Mouse (Mus musculus): ENCODE measurements around the gene Natd1.

Natd1 gene

DNA sequence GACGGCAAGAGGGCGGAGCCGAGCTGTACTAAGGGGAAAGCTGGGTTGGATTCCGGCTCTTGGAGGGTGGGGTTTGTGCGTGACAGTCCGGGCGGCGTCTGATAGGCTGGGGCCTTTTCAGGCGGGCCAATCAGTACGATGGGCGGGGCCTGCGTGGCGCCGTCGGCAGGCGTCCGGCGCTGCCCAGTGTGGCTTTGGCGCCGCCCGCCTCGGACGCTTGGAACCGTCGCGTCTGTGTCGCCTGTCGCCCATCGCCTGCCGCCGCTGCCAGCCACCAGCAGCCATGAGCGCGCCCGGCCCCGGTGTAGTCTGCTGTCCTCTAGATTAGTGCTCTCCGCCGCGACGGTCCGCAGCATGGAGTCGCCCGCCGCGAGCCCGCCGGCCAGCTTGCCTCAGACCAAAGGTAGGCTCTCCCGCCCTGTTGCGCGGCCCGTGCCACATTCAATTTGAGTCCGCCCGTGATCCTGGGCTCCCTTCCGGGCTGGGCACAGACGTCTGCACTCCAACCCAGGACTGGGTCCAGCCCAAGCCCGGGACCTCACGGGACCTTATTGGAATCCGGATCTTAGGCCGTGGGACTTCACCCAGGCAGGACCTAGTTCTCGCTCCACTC is 17.4 kb upstream of the Natd1 start, which contains the start of gene Map2k3:
Gene Map2k3, plus strand, starts transcription at position 165 of the 613 bp plus-strand sequence.
- peak; percentile 97 for DNase-seq (ENCODE audit: low spot score in 2 of 2)

DNA sequence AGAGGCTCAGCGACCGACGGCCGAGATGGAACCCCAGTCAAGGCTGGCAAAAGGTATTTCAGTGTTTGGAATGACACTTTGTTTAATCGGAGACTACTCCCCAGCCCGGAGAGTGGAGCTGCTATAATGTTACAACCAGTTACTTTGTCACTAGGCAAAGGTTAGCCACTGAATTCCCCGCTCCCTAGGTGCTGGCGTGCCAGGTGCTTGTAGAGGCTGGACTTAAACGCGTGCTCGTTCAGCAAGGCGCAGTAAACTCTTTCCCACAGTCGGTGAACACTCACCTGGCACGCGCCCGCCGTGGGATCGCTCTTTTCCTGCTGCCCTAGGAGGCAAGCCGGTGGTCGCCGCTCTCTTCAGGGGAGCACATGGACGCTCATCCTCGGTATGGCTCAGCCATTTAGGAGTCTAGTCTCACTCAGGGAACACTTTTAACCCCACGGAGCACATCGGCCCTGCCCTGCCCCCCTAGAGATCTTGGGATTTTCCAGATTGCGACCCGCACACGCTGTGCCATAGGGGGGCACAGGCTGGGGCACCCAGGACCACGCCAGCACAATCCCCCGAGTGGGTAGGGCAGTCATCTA is 16.8 kb upstream of the Natd1 start:
- peak in 1 of 2 experiments; percentile 39 for DNase-seq (ENCODE audit: low spot score in 2 of 2)

DNA sequence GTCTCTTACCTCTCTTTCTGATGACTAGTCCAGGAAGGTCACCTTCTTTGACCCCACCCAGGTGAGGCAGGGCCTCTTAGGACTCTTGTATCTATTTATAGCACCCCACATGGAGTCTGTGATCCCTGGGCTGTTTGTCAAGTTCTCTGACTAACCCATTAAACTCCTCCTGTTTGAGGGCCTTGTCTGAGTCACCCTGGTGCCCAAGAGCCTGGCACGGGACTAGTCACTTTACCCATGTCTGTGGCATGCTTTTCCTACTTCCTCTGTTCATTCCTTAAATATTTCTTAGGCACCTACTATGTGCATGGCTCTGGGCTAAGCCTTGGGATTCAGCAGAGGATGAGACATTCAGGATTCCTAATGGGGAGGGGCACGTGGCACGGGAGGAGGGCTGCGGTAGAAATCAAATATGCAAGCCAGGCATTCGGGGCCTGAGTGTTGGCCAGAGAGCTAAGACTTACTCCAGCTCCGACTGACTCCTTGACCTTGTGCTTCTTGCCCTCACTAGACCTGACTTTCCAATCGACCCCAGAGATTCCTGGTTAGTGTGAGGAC is 16.3 kb upstream of the Natd1 start:
- DNase-seq (ENCODE audit: low spot score in 2 of 2): no peak

DNA sequence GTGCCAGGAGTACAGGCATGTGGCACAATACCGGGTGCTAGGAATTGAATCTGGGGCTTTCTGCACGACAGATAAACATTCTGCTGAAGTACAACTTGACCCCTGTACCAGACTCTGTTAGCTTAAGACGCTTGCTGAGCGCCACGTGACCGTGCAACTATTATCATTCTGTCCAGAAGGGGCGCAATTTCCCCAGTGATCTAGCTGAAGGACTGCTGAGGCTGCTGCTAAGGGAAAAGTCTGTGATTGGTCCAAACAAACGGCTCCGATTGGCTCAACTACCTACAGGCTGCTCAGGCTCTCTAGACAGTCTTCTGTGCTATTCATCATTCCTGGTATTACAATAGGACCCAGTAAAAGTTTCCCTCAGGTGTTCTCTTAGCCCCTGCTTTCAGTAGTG is 12.7 kb upstream of the Natd1 start:
- peak; percentile 94 for DNase-seq (ENCODE audit: low spot score in 2 of 2)

DNA sequence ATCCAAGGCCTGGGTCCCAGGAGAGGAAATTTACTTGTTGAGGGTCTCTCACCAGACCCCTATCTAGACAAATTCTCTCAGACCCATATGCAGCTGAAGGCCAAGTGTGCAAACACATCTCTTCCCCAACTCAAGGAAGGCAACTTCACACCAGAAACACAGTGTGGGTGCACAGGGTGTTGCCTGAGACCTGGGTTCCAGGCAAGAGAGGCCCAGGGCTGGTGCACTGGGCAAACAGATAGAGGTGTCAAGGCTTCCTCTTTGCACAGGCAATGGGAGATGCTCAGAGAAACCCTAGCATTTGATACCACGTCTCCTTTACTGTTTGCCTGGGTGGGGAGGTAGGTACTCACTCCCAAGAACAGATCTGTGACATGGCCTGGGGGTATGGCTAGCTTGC is 10.4 kb upstream of the Natd1 start:
- no peak for DNase-seq (ENCODE audit: low spot score in 2 of 2)

DNA sequence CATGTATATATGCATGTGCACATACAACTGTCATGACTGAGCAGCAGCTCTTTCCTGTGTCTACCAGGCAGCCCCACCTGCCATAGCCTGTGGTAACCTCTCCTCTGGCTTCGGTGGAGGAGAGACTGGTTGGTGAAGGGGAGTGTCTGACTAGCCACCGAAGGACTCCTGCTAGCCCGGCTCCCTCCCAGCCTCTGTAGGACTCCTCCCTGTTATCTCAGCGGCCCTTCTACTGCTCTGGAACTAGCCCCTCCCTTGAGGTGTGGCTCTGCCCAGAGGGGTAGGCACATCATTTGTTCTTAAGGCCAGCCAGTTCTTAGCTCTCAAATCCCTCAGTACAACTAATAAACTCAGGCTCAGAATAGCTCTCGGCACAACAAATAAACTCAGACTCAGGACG is 9.9 kb upstream of the Natd1 start:
- DNase-seq (ENCODE audit: low spot score in 2 of 2): no peak

DNA sequence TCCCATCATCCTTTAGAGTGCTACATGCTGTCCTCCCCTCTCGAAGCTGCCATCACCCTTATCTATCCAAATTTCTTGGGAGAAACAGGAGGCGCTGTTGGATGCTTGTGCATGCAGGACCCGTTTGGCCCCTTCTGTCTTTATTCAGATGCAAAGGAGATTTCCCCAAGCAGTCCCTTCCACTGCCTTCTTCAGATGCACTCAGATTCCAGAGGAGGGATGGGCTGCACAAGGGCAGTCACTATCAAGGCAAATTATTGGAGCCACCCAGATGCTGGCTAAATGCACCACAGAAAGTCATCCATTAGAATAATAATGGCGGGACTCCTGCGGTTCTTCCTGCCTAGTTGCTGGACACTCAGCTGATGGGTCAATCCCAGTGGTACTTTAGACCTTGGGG is 8.4 kb upstream of the Natd1 start:
- DNase-seq (ENCODE audit: low spot score in 2 of 2): no peak

DNA sequence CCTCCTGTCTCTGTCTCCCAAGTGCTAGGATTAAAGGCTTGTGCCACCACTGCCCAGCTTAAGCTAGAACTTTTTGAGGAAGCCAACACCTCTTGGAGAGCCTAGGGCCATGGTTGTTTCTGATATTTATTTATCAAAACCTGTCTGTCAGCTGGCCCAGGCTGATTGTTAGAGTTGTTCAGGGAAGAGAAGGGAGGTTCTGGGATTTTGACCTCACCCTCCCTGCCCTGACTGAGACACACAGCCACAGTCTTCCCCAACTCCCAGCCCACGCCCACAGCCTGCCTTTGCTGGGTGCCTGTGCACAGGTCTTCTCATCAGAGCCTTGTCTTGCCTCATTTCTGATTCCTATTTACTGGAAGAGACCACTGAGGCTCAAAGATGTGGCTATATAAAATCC is 7.6 kb upstream of the Natd1 start:
- DNase-seq (ENCODE audit: low spot score in 2 of 2): no peak

DNA sequence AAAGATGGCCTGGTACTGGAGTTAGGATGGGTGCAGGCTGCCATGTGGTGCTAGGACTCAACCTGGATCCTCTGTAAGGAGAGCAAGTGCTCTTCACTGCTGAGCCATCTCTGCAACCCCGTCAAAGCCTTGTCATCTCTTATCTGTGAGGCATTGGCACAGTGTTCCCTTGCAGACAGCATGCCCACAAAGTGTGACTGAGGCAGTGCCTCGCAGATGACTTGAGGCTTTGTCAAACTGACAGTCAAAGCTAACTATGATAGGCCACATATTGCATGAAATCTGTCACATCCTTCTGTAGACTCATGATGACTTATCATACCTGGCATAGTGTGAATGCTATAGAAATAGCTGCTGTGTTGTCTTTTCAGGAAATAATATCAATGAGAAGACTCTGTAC is 5.5 kb upstream of the Natd1 start:
- DNase-seq (ENCODE audit: low spot score in 2 of 2): no peak

DNA sequence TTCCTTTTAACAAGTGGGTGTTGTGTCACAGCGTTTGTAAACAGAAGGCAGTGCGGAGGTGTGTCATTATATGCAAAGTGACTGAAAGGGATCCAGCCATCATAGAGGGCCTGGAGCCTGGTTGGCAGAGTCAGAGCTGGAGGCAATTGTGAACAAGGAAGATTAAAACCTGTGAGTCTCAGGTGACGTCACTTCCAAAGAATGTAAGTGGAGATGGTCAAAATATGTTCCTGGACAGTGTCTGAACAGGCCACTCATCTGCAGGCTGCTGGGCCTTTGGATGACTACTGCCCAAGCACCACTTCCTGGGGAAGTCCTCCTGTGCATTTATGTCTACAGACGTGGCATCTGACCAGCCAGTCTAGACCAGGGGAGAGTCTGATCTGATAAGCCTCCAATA is 651 bp upstream of the Natd1 start:
- DNase-seq (ENCODE audit: low spot score in 2 of 2): peak in 1 of 2 experiments; percentile 15

DNA sequence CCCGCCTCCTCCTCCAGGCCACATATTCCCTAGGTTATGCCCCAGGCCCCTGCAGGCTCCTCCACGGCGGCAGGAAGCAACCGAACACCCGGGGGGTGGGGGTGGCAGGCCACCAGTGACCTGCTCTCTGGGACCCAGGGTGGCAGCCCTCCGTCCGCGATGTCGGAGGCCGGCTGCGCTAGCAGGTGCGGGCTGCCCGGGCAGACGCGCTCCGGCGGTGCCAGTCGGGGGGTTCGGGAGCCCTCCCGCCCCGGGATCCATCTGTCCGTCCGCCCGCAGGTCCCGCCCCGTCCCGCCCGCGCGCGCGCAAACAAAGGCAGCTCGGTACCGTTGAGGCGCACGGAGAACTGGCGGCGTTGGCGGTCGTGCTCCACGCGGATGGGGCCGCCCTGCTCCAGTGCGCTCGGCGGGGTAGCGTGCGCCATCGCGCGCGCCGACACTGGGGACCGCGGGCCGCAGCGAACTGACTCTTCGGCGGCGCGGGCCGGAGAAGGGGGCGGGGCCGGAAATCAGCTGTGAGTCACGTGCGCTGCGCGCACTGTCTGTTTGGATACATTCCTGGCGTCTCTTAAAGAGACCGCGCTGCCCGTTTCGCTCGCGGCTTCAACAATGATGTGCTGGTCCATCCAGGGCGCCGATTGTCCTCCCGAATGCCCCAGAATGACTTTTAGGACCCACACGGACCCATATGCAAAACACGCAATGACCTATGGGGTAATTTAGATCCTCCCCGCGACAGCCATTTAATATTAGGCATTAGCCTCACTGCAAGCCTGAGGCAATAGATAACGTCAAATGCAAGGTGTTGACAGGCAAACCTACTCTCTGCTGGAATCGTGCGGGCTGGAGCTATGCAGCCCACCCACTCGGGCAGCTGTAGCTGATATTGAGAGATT is 1.0 kb downstream of the Natd1 start:
- DNase-seq (ENCODE audit: low spot score in 2 of 2): peak; percentile 94 to 95

DNA sequence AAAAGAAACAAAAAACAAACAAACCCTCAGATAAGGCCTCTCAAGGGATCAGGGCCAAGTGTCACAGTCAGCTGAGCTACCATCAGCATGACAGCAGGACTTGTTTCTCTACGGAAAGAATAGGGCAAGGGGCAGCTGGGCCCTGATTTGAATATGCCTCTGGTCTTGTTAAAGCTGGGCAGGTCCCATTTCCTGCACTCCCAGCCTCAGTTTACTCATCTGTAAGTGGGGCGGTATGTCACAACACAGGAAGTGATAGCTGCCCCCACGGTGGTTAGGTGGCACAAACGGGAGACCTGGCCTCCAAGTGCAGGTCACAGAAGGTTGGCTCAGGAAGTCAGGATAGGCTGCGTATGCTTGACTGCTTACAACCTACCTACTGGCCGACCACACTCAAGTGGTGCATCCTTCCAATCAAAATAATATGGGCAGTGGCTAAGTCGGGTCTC is 2.0 kb downstream of the Natd1 start:
- no peak for DNase-seq (ENCODE audit: low spot score in 2 of 2)

DNA sequence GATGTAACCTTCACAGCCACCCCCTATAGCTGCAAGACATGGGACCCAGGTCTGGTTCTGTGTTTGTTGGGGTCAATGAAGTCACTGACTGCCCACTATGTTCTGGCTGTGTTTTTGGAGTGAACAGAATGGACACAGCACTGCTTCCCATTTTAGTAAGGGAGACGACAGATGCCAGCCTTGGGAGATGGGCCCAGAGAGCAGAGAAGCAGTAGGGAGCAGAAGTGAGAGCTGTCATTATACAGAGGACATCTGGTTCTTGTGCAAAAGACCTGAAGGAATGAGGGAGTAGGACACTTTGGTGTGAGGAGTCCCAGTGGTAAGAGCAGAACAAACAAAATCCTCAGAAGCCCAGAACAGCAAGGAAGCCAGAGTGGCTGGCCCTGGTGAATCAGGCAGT is 4.9 kb downstream of the Natd1 start:
- DNase-seq (ENCODE audit: low spot score in 2 of 2): no peak

DNA sequence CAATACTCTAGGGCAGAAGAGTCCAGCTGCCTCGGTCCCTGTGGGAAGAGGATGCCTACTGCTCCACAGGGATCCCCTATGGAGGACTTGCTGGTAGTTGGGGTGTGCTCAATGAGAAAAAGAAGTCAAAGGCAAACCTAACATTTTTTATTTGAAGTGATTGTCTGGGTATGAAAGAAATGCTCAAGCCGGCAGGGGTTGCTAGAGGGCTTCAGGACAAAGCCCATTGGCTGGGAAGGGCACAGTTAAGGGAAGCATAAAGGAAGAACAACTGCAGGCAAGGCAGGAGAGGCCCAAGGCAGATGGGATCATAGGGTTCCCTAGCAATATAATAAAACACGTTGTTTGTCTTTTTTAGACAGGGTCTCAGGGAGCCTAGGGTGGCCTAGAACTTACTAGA is 6.5 kb downstream of the Natd1 start:
- no peak for DNase-seq (ENCODE audit: low spot score in 2 of 2)

DNA sequence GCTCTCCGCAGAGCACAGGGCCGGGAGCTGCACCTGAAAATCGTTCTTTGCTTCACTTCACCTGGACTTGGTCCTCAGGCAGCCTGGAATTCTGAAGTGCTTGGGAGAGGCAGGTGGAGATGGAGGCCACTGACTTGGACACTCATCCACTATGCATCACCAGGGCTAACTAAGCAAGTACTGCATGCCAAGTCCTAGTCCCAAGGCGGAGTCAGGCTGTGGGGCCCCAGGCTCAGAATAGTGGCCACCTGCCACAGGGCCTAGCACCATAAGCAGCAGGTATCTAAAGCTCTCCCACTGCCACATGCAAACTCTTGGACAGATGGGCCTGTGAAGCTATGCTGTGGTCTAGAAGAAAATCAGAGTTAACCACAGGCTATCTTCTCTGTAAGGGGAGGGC is 8.1 kb downstream of the Natd1 start:
- no peak for DNase-seq (ENCODE audit: low spot score in 2 of 2)

DNA sequence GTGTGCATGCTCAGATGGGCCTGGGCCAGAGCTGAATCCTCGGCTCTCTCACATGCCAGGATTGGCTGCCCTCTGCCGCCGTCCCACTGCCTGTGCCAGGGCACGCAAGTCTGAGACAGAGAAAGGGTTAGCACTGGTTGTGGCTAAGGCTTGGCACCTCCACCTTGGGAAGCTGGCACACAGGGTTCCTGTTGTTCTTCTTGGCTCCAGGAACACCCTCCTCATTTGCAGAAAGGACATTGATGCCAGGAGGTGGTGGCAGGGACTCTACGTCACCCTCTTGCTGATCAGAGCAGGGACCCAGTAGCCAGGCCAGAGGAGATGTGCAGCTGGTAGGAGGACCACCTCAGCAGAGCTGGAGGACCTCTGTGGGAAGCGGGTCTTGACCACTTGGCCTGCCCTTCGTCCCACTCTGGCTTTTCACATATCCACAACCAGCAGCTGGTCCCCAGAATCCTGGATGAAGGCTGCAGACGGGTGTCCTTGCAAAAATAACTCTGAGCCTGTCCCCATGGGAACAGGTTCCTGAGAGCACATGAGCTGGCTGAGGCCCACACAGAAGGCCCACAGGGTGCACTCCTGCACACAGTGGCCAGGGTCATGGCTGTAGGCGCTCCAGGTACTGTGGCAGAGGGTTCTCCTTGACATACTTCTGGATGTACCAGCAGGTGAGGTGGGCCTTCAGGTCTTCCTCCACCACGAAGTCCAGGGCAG is 9.0 kb downstream of the Natd1 start:
- DNase-seq (ENCODE audit: low spot score in 2 of 2): no peak

DNA sequence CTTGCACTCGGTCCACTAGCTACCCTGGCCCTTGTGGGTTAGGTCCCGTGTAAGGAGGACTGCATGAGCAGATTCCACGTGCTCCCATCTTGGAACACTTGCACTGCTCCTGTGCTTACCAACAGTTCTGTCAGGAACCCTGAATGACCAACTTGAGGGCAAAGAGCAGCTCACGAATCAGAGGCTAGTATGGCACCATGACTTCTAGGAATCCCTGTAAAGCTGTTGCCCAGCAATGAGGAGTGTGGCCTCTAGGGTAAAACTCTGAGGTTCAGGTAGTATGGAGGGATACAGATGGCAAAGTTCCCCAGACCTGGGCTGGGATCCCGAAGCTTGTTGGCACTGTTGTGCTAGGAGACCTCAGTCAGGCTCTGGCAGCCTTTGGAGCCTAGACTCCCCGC is 10.9 kb downstream of the Natd1 start:
- no peak for DNase-seq (ENCODE audit: low spot score in 2 of 2)

DNA sequence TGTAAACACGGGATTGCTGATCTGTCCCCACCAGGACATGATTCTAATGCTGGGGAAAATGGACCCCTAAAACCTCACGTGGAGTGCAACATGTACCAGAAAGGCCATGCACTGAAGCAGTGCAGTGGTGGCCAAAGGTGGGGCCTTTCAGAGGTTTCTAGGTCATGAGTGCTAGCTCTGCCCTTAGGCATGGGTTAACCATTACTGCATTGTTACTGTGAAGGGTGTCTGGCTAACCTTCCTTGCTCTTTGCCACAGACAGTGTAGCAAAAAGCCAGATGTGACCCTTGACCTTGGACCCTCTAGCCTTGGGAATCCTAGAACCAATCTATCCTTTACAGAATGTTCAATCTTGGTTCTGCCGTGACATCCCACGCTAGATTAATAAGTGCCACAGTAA is 12.1 kb downstream of the Natd1 start:
- DNase-seq (ENCODE audit: low spot score in 2 of 2): no peak

DNA sequence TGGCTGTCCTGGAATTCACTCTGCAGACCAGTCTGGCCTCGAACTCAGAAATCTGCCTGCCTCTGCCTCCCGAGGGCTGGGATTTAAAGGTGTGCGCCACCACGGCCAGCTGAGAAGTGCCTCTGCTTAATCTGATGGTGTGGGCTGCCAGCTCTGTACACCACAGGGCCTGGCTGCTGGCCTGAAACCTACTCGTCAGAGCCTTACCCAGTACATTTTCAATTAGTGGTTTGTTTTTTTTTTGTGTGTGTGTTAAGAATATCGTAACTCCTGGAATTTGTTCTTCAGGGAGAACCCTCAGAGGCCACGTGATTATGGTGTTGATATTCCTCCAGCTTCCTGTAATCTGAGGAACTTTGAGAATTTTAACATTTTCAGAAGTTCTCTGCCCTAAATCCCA is 12.5 kb downstream of the Natd1 start:
- DNase-seq (ENCODE audit: low spot score in 2 of 2): no peak

DNA sequence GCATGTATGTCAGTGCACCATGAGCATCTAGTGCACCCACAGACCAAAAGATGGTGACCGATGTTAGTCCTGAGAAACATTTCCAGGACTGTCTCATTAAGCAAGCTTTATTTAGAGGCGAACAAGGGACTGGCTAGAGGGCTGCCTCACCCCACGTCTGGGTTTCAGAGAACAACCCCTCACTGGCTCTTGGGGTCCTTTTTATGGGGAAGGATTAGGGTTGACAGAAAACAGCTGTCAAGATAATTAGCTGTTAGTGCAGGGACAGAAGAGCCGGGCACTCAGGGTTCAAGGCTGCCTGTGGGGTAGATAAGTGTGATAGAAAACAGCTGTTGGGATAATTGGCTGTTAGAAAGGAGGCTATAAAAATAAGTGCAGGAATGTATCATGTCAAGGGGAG is 18.6 kb downstream of the Natd1 start:
- DNase-seq (ENCODE audit: low spot score in 2 of 2): no peak

DNA sequence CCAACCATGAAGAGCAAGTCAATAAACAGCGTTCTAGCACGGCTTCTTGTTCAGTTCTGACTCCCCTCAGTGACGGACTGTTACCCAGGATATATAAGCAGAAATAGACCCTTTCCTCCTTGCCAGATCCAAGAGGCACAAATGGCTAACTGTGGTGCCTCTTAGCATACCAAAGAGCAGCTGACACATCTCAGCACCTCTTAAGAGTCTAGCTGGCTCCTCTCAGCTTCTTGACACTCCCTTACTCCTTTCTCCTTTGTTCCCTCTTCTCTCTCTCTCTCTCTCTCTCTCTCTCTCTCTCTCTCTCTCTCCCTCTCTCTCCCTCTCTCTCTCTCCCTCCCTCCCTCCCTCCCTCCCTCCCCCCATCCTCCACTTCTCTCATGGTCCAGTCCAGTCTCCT is 23.8 kb downstream of the Natd1 start:
- DNase-seq (ENCODE audit: low spot score in 2 of 2): no peak

DNA sequence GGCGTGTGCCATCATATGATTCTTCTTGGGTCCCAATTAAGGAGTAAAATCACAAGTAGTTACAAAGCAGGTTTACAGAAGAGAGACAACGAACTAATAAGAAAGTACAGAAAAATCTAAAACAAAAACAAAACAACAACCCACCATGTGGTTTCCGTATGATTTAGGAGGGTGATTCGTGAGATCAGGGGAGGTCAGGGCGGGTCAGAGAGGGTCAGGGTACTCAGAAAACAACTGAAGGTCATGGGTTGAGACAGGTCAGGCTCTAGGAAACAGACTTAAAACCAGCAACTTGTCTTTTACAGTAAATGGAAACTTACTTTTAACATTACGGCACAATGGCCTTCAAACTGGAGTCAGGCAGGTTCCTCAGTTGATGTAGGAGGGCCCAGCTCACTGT is 24.3 kb downstream of the Natd1 start:
- DNase-seq (ENCODE audit: low spot score in 2 of 2): no peak

All from right cerebral cortex, postnatal 10 days (tissue).